In the genomic region with DNA sequence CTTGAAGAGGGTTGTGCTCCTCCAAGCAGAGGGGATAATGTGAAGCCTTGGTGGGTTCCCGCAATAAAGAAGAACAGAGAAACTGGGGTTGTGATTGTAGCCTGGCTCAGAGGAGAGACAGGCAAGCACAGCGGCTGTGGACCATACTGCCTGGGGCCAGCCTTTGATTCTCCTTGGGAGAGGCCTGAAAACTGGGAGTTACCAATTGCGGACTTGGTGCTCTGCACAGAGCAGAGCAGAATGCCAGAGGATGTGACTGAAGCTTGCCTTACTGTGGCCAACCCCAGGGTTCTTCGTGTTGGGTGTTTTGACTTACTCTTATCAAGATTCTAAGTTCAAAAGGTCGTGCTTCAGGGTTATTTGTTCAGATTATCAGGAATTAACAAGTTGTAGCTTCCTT, we compare ENCODE assay signal across 29 mouse cellular contexts.
DNase-seq lines count a peak whose midpoint lies in the region; ATAC-seq and TF ChIP-seq lines count a peak whose summit lies in the region.
"Had no signal": no experiment of that assay in that cellular context is flagged by ENCODE, and none has a peak within 500 bp of the region (broad histone marks: within the 10 kb centered on the region; RNA-seq: fewer than 3 reads in every experiment).

No protein-coding gene starts in this region.

- intact Hi-C loops in heart, adult 2 months (cut with DNase I), result no loop called here
- intact Hi-C loops in heart, postnatal 36 days (cut with DNase I), result no loop called here

- H3K27ac ChIP-seq in heart, adult 2 months, result peak overlapping the region; percentile 16; the same call in 1 of the 2 replicates
- H3K27ac ChIP-seq in heart, embryonic 15.5 days, result peak overlapping the region; percentile 32; the same call in 1 of the 2 replicates
- no peak overlapping the region for H3K27ac ChIP-seq in intestine, embryonic 16.5 days (ENCODE audit: low read length)
- H3K27ac ChIP-seq: forebrain, embryonic 12.5 days; forebrain, embryonic 15.5 days; hindbrain, embryonic 14.5 days; hindbrain, postnatal 0 days had no signal

- H3K9ac ChIP-seq in heart, adult 2 months (ENCODE audit: low read depth, low read length), result no peak overlapping the region
- H3K9ac ChIP-seq in heart, embryonic 15.5 days, result no peak overlapping the region
- H3K9ac ChIP-seq in intestine, embryonic 16.5 days (ENCODE audit: low read depth, low read length), result no peak overlapping the region
- H3K9ac ChIP-seq: embryonic facial prominence, embryonic 13.5 days; forebrain, embryonic 12.5 days; forebrain, embryonic 15.5 days; hindbrain, embryonic 14.5 days had no signal

- no peak for ATAC-seq in heart, embryonic 15.5 days (replicated peaks; ENCODE audit: insufficient number of reproducible peaks, insufficient read depth, low FRiP score, low read depth)
- ATAC-seq in intestine, embryonic 16.5 days, result peak; percentile 62; the same call in 1 of the 2 replicates
- ATAC-seq: activated CD4-positive, CD25-positive, alpha-beta regulatory T cell, adult 4 months; forebrain, embryonic 15.5 days; hindbrain, postnatal 0 days; inflammation-experienced regulatory T-cells, adult 6 months had no signal

- 0 out of 2 replicates have a peak, but pooled peaks cover 1% of the 10 kb centered on the region for H3K79me2 ChIP-seq in heart, adult 2 months (replicated peaks; ENCODE audit: control insufficient read depth, insufficient read depth, low read length)

- WGBS in heart, adult 2 months, result 57% methylated on average over 5 of the region's 5 CpGs
- 45% methylated on average over 5 of the region's 5 CpGs for WGBS in heart, embryonic 15.5 days
- WGBS in intestine, embryonic 16.5 days, result 40% methylated on average over 5 of the region's 5 CpGs

- DNase-seq in heart, adult 2 months, result no peak
- no peak for DNase-seq in heart, postnatal 36 days
- DNase-seq in heart, postnatal 4 days, result no peak
- peak; percentile 27 for DNase-seq in CD4-positive, CD25-positive, alpha-beta regulatory T cell, adult 2 months (ENCODE audit: low read depth, low spot score)
- DNase-seq in kidney, postnatal 36 days, result no peak
- DNase-seq in frontal cortex, postnatal 14 days (ENCODE audit: low spot score in 2 of 2), result no peak
- DNase-seq: adrenal gland, adult 8-10 months; adrenal gland, postnatal 25 days; B cell, adult 2 months; cerebellum, adult 11-12 months; cerebellum, adult 8-10 months; cerebellum, postnatal 10 days; cerebellum, postnatal 36 days; embryo, embryonic 11 days; gastrocnemius, postnatal 25 days; heart, adult 18-20 months; kidney, adult 18-20 months; kidney, adult 9 months had no signal

- no peak for TF ChIP-seq EP300 in heart, adult 2 months (IDR thresholded peaks at IDR 0.05; ENCODE audit: insufficient read depth, low read depth, low read length)

- no peak for TF ChIP-seq CTCF in heart, adult 2 months (IDR thresholded peaks at IDR 0.05)

- H3K9me3 ChIP-seq in heart, embryonic 15.5 days (replicated peaks), result no peaks in the 10 kb centered on the region
- H3K9me3 ChIP-seq in intestine, embryonic 16.5 days (ENCODE audit: control insufficient read depth, low read length), result no peaks in the 10 kb centered on the region
- H3K9me3 ChIP-seq: embryonic facial prominence, embryonic 10.5 days; embryonic facial prominence, embryonic 13.5 days; forebrain, embryonic 12.5 days; forebrain, embryonic 15.5 days had no signal

- no peaks in the 10 kb centered on the region for H3K27me3 ChIP-seq in heart, adult 2 months (ENCODE audit: control insufficient read depth, insufficient read depth, low read length)
- H3K27me3 ChIP-seq in heart, embryonic 15.5 days, result no peaks in the 10 kb centered on the region
- no peaks in the 10 kb centered on the region for H3K27me3 ChIP-seq in intestine, embryonic 16.5 days (replicated peaks; ENCODE audit: control insufficient read depth, insufficient read depth, low read length)
- H3K27me3 ChIP-seq: embryonic facial prominence, embryonic 13.5 days; forebrain, embryonic 15.5 days had no signal

- no peak overlapping the region for H3K4me2 ChIP-seq in heart, embryonic 15.5 days
- no peak overlapping the region for H3K4me2 ChIP-seq in intestine, embryonic 16.5 days (ENCODE audit: low read depth, low read length)
- H3K4me2 ChIP-seq: embryonic facial prominence, embryonic 13.5 days; forebrain, embryonic 12.5 days; forebrain, embryonic 15.5 days; hindbrain, embryonic 14.5 days had no signal

- H3K36me3 ChIP-seq in heart, adult 2 months (ENCODE audit: control insufficient read depth, insufficient read depth, low read length), result peaks cover 3% of the 10 kb centered on the region; the same call in 1 of the 2 replicates
- peaks cover 11% of the 10 kb centered on the region; the same call in 1 of the 2 replicates for H3K36me3 ChIP-seq in heart, embryonic 15.5 days
- no peaks in the 10 kb centered on the region for H3K36me3 ChIP-seq in intestine, embryonic 16.5 days (ENCODE audit: control insufficient read depth, insufficient read depth, low read length)
- H3K36me3 ChIP-seq: forebrain, embryonic 12.5 days; forebrain, embryonic 15.5 days had no signal

- peaks cover 34% of the 10 kb centered on the region for H3K4me1 ChIP-seq in heart, adult 2 months (ENCODE audit: control insufficient read depth, insufficient read depth, low read length)
- H3K4me1 ChIP-seq in heart, embryonic 15.5 days (replicated peaks), result peaks cover 52% of the 10 kb centered on the region
- 0 out of 2 replicates have a peak, but pooled peaks cover 2% of the 10 kb centered on the region for H3K4me1 ChIP-seq in intestine, embryonic 16.5 days (ENCODE audit: control insufficient read depth, insufficient read depth, low read length)
- H3K4me1 ChIP-seq: forebrain, embryonic 12.5 days; forebrain, embryonic 15.5 days had no signal

- TF ChIP-seq POLR2A in heart, adult 2 months (IDR thresholded peaks at IDR 0.05; ENCODE audit: insufficient read depth, low read depth, low read length), result no peak

- H3K4me3 ChIP-seq in heart, adult 2 months, result no peak overlapping the region
- H3K4me3 ChIP-seq in heart, embryonic 15.5 days, result no peak overlapping the region
- no peak overlapping the region for H3K4me3 ChIP-seq in intestine, embryonic 16.5 days (ENCODE audit: low read length)
- H3K4me3 ChIP-seq: embryonic facial prominence, embryonic 10.5 days; embryonic facial prominence, embryonic 13.5 days; erythroblast, embryonic 14.5 days; forebrain, embryonic 12.5 days; forebrain, embryonic 15.5 days had no signal
